10 mouse cellular contexts compared by ENCODE assay signal in the genomic region with DNA sequence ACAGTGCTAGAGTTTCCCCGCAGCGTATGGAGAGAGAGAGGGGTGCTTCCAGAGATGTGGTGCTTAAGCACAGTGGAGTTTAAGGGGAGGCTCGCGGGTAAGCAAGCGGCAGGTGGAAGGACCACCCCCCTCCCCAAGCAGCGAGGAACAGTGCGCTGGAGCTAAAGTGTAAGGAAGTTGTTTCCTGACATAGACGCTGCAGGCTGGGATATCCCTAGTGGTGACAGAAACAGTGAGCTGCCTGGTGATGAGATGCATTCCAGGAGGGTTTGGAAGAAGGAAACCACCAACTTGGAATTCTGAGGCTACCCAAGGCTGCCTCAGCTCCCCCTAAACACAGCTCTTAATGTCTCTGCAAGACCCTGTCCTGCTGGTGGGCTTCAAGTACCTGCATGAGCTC. TPM values are rescaled to one million over a fixed set of nuclear protein-coding genes. Genes with fewer than 3 reads are reported as not detected.
DNase-seq lines count a peak whose midpoint lies in the region; ATAC-seq and TF ChIP-seq lines count a peak whose summit lies in the region.
"Had no signal": no experiment of that assay in that cellular context is flagged by ENCODE, and none has a peak within 500 bp of the region (broad histone marks: within the 10 kb centered on the region; RNA-seq: fewer than 3 reads in every experiment).

No protein-coding gene starts in this region.

- H3K9ac ChIP-seq in liver, embryonic 14.5 days (replicated peaks), result no peak overlapping the region
- H3K9ac ChIP-seq in stomach, postnatal 0 days (ENCODE audit: low read length), result no peak overlapping the region

- H3K36me3 ChIP-seq in testis, adult 2 months (ENCODE audit: control insufficient read depth, insufficient read depth, low read length), result no peaks in the 10 kb centered on the region
- no peaks in the 10 kb centered on the region for H3K36me3 ChIP-seq in liver, embryonic 14.5 days (replicated peaks; ENCODE audit: control insufficient read depth, insufficient read depth, low read depth)
- no peaks in the 10 kb centered on the region for H3K36me3 ChIP-seq in stomach, postnatal 0 days (ENCODE audit: control insufficient read depth, insufficient read depth, low read length)

- 3% methylated on average over 8 of the region's 8 CpGs for WGBS in liver, embryonic 14.5 days (ENCODE audit: insufficient replicate concordance)
- WGBS in stomach, postnatal 0 days, result 0% methylated on average over 8 of the region's 8 CpGs

- no peak overlapping the region for H3K27ac ChIP-seq in testis, adult 2 months (ENCODE audit: control insufficient read depth, insufficient read depth, low read depth, low read length)
- no peak overlapping the region for H3K27ac ChIP-seq in liver, embryonic 14.5 days
- H3K27ac ChIP-seq in stomach, postnatal 0 days (replicated peaks), result no peak overlapping the region

- peaks cover 11% of the 10 kb centered on the region for H3K4me1 ChIP-seq in testis, adult 2 months (ENCODE audit: control insufficient read depth, insufficient read depth, low read length)
- H3K4me1 ChIP-seq in liver, embryonic 14.5 days (replicated peaks; ENCODE audit: control insufficient read depth in 2 of 2, insufficient read depth in 2 of 2, low read length in 1 of 2), result no peaks in the 10 kb centered on the region
- H3K4me1 ChIP-seq in stomach, postnatal 0 days (replicated peaks; ENCODE audit: control insufficient read depth, insufficient read depth), result no peaks in the 10 kb centered on the region

- TF ChIP-seq EP300 in liver, embryonic 14.5 days (IDR thresholded peaks at IDR 0.05; ENCODE audit: low read depth), result no peak
- no peak for TF ChIP-seq EP300 in stomach, postnatal 0 days (optimal IDR thresholded peaks at IDR 0.05)

- peak overlapping the region; percentile 1; the same call in 1 of the 2 replicates for H3K4me2 ChIP-seq in liver, embryonic 14.5 days (ENCODE audit: low read depth)
- H3K4me2 ChIP-seq in stomach, postnatal 0 days (replicated peaks; ENCODE audit: low read depth), result peak overlapping the region; percentile 37; the same call in 1 of the 2 replicates

- no peak for TF ChIP-seq POLR2A in testis, adult 2 months (IDR thresholded peaks at IDR 0.05; ENCODE audit: control insufficient read depth, low read depth, low read length)

- TF ChIP-seq CTCF in testis, adult 2 months (IDR thresholded peaks at IDR 0.05; ENCODE audit: control insufficient read depth, insufficient read depth, insufficient replicate concordance, low read depth, low read length), result no peak
- TF ChIP-seq CTCF in liver, embryonic 14.5 days (IDR thresholded peaks at IDR 0.05; ENCODE audit: low read depth), result no peak
- TF ChIP-seq CTCF in stomach, postnatal 0 days (IDR thresholded peaks at IDR 0.05; ENCODE audit: low read depth), result no peak

- H3K4me3 ChIP-seq in testis, adult 2 months (ENCODE audit: control insufficient read depth, low read depth, low read length), result peak overlapping the region; percentile 64
- no peak overlapping the region for H3K4me3 ChIP-seq in liver, embryonic 14.5 days (ENCODE audit: insufficient read depth in 1 of 2, low read depth in 2 of 2, low read length in 2 of 2)
- 0 out of 2 replicates have a peak overlapping the region, but pooled peaks have one; percentile 8 for H3K4me3 ChIP-seq in stomach, postnatal 0 days (ENCODE audit: low read depth, low read length)

- ATAC-seq in liver, embryonic 14.5 days (ENCODE audit: insufficient read depth), result no peak
- no peak for ATAC-seq in stomach, postnatal 0 days (ENCODE audit: low FRiP score, low TSS enrichment)
- ATAC-seq in erythroblast, adult 5-6 weeks (replicated peaks; ENCODE audit: low FRiP score, poor library complexity, severe bottlenecking), result no peak

- no peaks in the 10 kb centered on the region for H3K9me3 ChIP-seq in liver, embryonic 14.5 days (ENCODE audit: control insufficient read depth, low read length)
- H3K9me3 ChIP-seq in stomach, postnatal 0 days (ENCODE audit: control insufficient read depth, low read length), result no peaks in the 10 kb centered on the region

- H3K27me3 ChIP-seq in testis, adult 2 months (ENCODE audit: control insufficient read depth, insufficient read depth, low read length), result no peaks in the 10 kb centered on the region
- H3K27me3 ChIP-seq in liver, embryonic 14.5 days (ENCODE audit: control insufficient read depth, insufficient read depth, low read length), result peaks cover 19% of the 10 kb centered on the region
- no peaks in the 10 kb centered on the region for H3K27me3 ChIP-seq in stomach, postnatal 0 days (ENCODE audit: control insufficient read depth, insufficient read depth, low read length)

- DNase-seq in embryo, embryonic 10.5 days (ENCODE audit: low spot score), result peak; percentile 30
- DNase-seq in embryo, embryonic 10 days (ENCODE audit: low spot score), result no peak
- DNase-seq in testis, postnatal 10 days (ENCODE audit: low spot score), result no peak
- DNase-seq in liver, embryonic 14.5 days (ENCODE audit: low read depth in 3 of 3, low spot score in 3 of 3), result no peak
- DNase-seq in stomach, postnatal 0 days (ENCODE audit: low spot score), result no peak
- DNase-seq in adrenal gland, adult (ENCODE audit: inconsistent age in 2 of 2, low spot score in 1 of 2), result no peak

RNA-seq across cellular contexts. Expression of a gene that starts 43.2 kb away (rescaled TPM):
- polyA plus RNA-seq in testis, adult 2 months (2012; rRNA removed), result 1.9 and 2.1 TPM in 2 replicates
- polyA plus RNA-seq in liver, embryonic 14.5 days (2012; rRNA removed), result 0.03 TPM in 1 of 2 replicates, not detected in the other
- not detected in 2 replicates for polyA plus RNA-seq in liver, embryonic 14.5 days (2014; fragmentation: Nextera tagmentation; extraction: Ambion mirVana)
- 11.4 and 12.7 TPM in 2 replicates for polyA plus RNA-seq in stomach, postnatal 0 days (2015; fragmentation: Nextera tagmentation; extraction: Ambion mirVana)
- total RNA-seq in erythroblast, adult 5-6 weeks (2015; ENCODE audit: low replicate concordance), result not detected in 2 replicates
- total RNA-seq in erythroblast, adult 5-6 weeks (2017; ENCODE audit: low replicate concordance), result not detected in 2 replicates
- total RNA-seq: adrenal gland, adult 18-20 months; heart, postnatal 10 days had no signal

RNA-seq across cellular contexts. Expression of a gene that starts 53.4 kb away (rescaled TPM):
- polyA plus RNA-seq in testis, adult 2 months (2012; rRNA removed), result 163 and 169 TPM in 2 replicates
- 0.22 TPM in 1 of 2 replicates, not detected in the other for polyA plus RNA-seq in liver, embryonic 14.5 days (2012; rRNA removed)
- polyA plus RNA-seq in liver, embryonic 14.5 days (2014; fragmentation: Nextera tagmentation; extraction: Ambion mirVana), result not detected in 2 replicates
- 2.3 and 2.9 TPM in 2 replicates for polyA plus RNA-seq in stomach, postnatal 0 days (2015; fragmentation: Nextera tagmentation; extraction: Ambion mirVana)
- not detected in 2 replicates for total RNA-seq in erythroblast, adult 5-6 weeks (2015; ENCODE audit: low replicate concordance)
- not detected in 2 replicates for total RNA-seq in erythroblast, adult 5-6 weeks (2017; ENCODE audit: low replicate concordance)

RNA-seq across cellular contexts. Expression of a gene that starts 54.8 kb away (rescaled TPM):
- 0.04 and 0.14 TPM in 2 replicates for polyA plus RNA-seq in testis, adult 2 months (2012; rRNA removed)
- polyA plus RNA-seq in liver, embryonic 14.5 days (2012; rRNA removed), result 0.01 and 0.05 TPM in 2 replicates
- polyA plus RNA-seq in liver, embryonic 14.5 days (2014; fragmentation: Nextera tagmentation; extraction: Ambion mirVana), result not detected in 2 replicates
- polyA plus RNA-seq in stomach, postnatal 0 days (2015; fragmentation: Nextera tagmentation; extraction: Ambion mirVana), result not detected in 2 replicates
- total RNA-seq in erythroblast, adult 5-6 weeks (2015; ENCODE audit: low replicate concordance), result not detected in 2 replicates
- total RNA-seq in erythroblast, adult 5-6 weeks (2017; ENCODE audit: low replicate concordance), result not detected in 2 replicates
- total RNA-seq: adrenal gland, adult 18-20 months; heart, postnatal 10 days had no signal

Comparison
In these comparisons a context has a peak if more than half of its experiments do, and no peak if none do; other contexts are left out.
1. H3K4me3 ChIP-seq: peak in testis, adult 2 months (single experiment) and stomach, postnatal 0 days (single experiment); none in liver, embryonic 14.5 days (0 of 2).
2. RNA of a gene that starts 53.4 kb away (polyA plus RNA-seq): 163 to 169 TPM in testis, adult 2 months; 2.3 to 2.9 TPM in stomach, postnatal 0 days and 0.22 TPM in liver, embryonic 14.5 days; every median in the first group is over 10 times any median in the second.